Mouse (Mus musculus) limb, embryonic 11.5 days (tissue): Measurements from ENCODE around the gene Zfp324. TPM values are rescaled to one million over a fixed set of nuclear protein-coding genes. Genes with fewer than 3 reads are reported as not detected.
A peak's percentile ranks its signal among the peaks of the same experiment; 100 is the strongest.
"Not testable (repeated sequence)": the region's sequence is repeated elsewhere in the genome, so short reads cannot be mapped to it uniquely, and the experiment has no call there.

Source experiments
- ATAC-seq: fragments of 200-750 bp; cut with Nextera tagmentation; 2 replicates; pipeline ENCODE4 v1.8.0; 2017; ENCODE audit warnings: low read depth; ENCODE audit not compliant: insufficient number of reproducible peaks, low FRiP score, low TSS enrichment
- DNase-seq: peaks from one replicate; pipeline ENCODE4 v3.0.0-alpha.2; 2015; ENCODE audit warnings: low spot score
- H3K27ac ChIP-seq: fragments of 300-500 bp; sonication (generic); replicated peaks from 2 replicates; pipeline ENCODE4 v1.5.1; 2014; ENCODE audit warnings: low read depth, mild to moderate bottlenecking, low read length
- H3K27me3 ChIP-seq: fragments of 300-500 bp; sonication (generic); 2 replicates; pipeline ENCODE4 v1.6.1; 2014; ENCODE audit warnings: mild to moderate bottlenecking, low read length, mixed read lengths; ENCODE audit not compliant: control insufficient read depth, insufficient read depth
- H3K36me3 ChIP-seq: fragments of 300-500 bp; sonication (generic); 2 replicates; pipeline ENCODE4 v1.6.1; 2014; ENCODE audit warnings: mild to moderate bottlenecking, low read length, moderate library complexity, mixed read lengths; ENCODE audit not compliant: control insufficient read depth, insufficient read depth
- H3K4me1 ChIP-seq: fragments of 300-500 bp; sonication (generic); 2 replicates; pipeline ENCODE4 v1.6.1; 2014; ENCODE audit warnings: low read length, mixed read lengths; ENCODE audit not compliant: control insufficient read depth, insufficient read depth
- H3K4me2 ChIP-seq: fragments of 300-500 bp; sonication (generic); 2 replicates; pipeline ENCODE4 v1.6.1; 2014; ENCODE audit warnings: low read depth, mild to moderate bottlenecking, moderate library complexity; ENCODE audit not compliant: severe bottlenecking
- H3K4me3 ChIP-seq: fragments of 300-500 bp; sonication (generic); 2 replicates; pipeline ENCODE4 v1.5.1; 2014; ENCODE audit warnings: low read depth, low read length
- H3K9ac ChIP-seq: fragments of 300-500 bp; sonication (generic); 2 replicates; pipeline ENCODE4 v1.6.1; 2014; ENCODE audit warnings: mild to moderate bottlenecking, low read length
- H3K9me3 ChIP-seq: fragments of 300-500 bp; sonication (generic); 2 replicates; pipeline ENCODE4 v1.6.1; 2016; ENCODE audit warnings: low read length; ENCODE audit not compliant: control insufficient read depth
- WGBS: fragments of 180-500 bp; shearing (Covaris S2); extraction: QIAGEN DNeasy Blood & Tissue Kit; methylation state at CpG from one replicate; pipeline ENCODE4 v1.1.7; 2014; 5-methylcytosine and 5-hydroxymethylcytosine counted together
- polyA plus RNA-seq: library from polyadenylated mRNA; unstranded; fragments of >200 nt; fragmentation: Nextera tagmentation; extraction: Ambion mirVana; gene quantifications from 2 replicates; pipeline ENCODE4 v1.2.1, GENCODE M21; 2014

Gene Zfp324
- polyA plus RNA-seq, 1 experiment from 2014 or later: 8.2 TPM

- H3K27ac ChIP-seq: no peak overlapping the region
- 76% methylated on average over 4 of the region's 4 CpGs for WGBS
- no peak overlapping the region for H3K4me2 ChIP-seq
- DNase-seq: no peak
- peaks cover 3% of the 10 kb centered on the region; the same call in 1 of the 2 replicates for H3K9me3 ChIP-seq
- H3K36me3 ChIP-seq: no peaks in the 10 kb centered on the region
- no peaks in the 10 kb centered on the region for H3K4me1 ChIP-seq
- H3K27me3 ChIP-seq: peaks cover 3% of the 10 kb centered on the region; the same call in 1 of the 2 replicates
- no peak overlapping the region for H3K4me3 ChIP-seq
- H3K9ac ChIP-seq: no peak overlapping the region
- ATAC-seq: no peak
Measured at GRCm38 (mm10) chr7:12933615-12934140, 32.0 kb upstream of the Zfp324 start.

DNA sequence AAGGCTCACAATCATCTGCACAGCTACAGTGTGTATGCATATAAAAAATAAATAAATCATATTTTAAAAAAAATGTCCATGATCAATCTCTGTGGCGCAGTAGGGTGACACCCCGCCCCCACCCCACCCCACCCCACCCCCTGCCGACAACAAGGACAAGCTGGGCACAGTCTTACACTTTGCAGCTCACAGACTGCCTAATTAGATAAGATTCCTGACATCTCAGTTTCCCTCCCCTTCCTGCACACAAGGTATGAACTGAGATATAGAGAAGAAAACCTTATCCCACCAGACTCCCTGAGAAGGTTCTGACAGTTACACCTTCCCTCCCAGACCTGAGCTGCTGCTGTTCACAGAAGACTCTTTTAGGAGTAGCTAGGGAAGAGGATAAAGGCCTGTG lies 30.8 kb upstream of the Zfp324 start:
- ATAC-seq (no peak), DNase-seq (no peak)
- 74% methylated on average over 3 of the region's 3 CpGs for WGBS

GRCm38 (mm10) chr7:12937254-12937803 lies 28.3 kb upstream of the Zfp324 start:
- H3K27ac ChIP-seq, H3K4me2 ChIP-seq, ATAC-seq, H3K4me1 ChIP-seq, H3K27me3 ChIP-seq, H3K4me3 ChIP-seq, H3K9ac ChIP-seq, DNase-seq, H3K9me3 ChIP-seq, H3K36me3 ChIP-seq: not testable (repeated sequence)
- 91% methylated on average over 4 of the region's 4 CpGs for WGBS

More for the DNA sequence above, 30.8 kb upstream of the Zfp324 start:
- no peak overlapping the region for H3K4me2 ChIP-seq
- H3K27me3 ChIP-seq: no peaks in the 10 kb centered on the region
- H3K36me3 ChIP-seq: no peaks in the 10 kb centered on the region
- H3K4me1 ChIP-seq: no peaks in the 10 kb centered on the region
- no peak overlapping the region for H3K27ac ChIP-seq
- no peak overlapping the region for H3K9ac ChIP-seq
- H3K4me3 ChIP-seq: no peak overlapping the region
- H3K9me3 ChIP-seq: peaks cover 3% of the 10 kb centered on the region; the same call in 1 of the 2 replicates

GRCm38 (mm10) chr7:12940599-12940998 lies 25.0 kb upstream of the Zfp324 start:
- no peak overlapping the region for H3K4me2 ChIP-seq
- no peak overlapping the region for H3K4me3 ChIP-seq
- DNase-seq (no peak), ATAC-seq (no peak)
- H3K27ac ChIP-seq: no peak overlapping the region
- no peak overlapping the region; the same call in 1 of the 2 replicates for H3K9ac ChIP-seq
- H3K27me3 ChIP-seq: no peaks in the 10 kb centered on the region
- no peaks in the 10 kb centered on the region for H3K4me1 ChIP-seq
- no peaks in the 10 kb centered on the region for H3K36me3 ChIP-seq
- peaks cover 3% of the 10 kb centered on the region; the same call in 1 of the 2 replicates for H3K9me3 ChIP-seq
- 84% methylated on average over 4 of the region's 4 CpGs for WGBS

DNA sequence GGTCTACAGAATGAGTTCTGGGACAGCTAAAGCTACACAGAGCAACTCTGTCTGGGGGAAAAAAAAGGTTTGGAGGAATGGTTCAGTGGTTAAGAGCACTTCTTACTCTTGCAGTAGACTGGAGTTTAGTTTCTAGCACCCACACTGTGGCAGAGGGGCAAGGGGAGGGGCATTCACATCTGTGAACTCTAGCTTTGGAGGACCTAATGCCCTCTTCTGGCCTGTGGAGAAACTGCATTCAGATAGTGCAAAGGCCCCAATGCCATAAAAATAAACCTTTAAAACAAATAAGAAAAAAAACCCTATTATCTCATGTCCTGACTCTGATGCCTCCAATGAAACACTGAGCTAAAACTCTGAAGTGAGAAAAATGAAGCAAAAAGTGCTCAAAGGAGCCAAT lies 22.1 kb upstream of the Zfp324 start:
- no peak for DNase-seq

DNA sequence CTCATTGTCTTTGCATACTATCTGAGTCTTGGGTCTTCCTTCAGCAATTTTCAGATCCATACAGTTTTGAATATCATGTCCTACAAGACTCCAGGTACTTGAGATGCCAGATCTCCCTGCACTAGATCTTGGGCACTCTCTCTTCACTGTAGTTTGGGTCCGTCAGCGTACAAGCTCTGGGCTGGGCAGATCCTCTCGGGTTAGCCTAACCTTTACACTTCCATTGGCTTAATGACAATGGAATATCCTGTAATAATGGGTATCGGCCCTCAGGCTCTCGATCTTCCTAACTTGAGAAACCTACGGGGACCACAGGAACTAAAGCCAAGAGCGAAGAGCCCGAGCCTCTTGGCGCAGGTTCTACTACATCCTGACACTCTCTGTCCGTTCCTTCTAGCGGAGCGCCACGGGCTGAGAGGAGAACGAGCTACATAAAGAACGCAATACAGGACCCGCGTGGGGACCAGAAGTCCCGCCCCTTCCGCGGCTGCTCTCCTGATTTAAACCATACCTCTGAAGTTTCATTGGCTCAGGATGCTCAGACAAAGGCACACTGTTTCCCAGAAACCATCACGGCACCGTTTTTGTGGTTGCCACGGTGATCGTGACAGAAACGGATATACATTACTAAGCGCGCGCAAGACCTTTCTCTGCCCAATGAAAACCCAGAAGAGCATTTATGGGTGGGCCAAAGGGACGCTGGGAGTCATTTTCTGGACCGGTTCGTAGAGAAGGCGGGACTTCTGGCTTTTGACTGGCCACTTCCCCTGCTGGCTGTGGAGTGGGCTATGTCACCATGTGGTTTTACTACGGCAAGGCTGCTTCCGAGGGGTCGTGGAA lies 16.4 kb upstream of the Zfp324 start:
- H3K4me3 ChIP-seq: peak overlapping the region; percentile 36
- H3K4me2 ChIP-seq: peak overlapping the region; percentile 61
- H3K36me3 ChIP-seq: no peaks in the 10 kb centered on the region
- peak; percentile 94 for DNase-seq
- no peaks in the 10 kb centered on the region for H3K27me3 ChIP-seq
- H3K9me3 ChIP-seq: no peaks in the 10 kb centered on the region
- 10% methylated on average over 35 of the region's 35 CpGs for WGBS
- peak overlapping the region; percentile 81 for H3K27ac ChIP-seq
- H3K4me1 ChIP-seq: no peaks in the 10 kb centered on the region
- ATAC-seq: peak; percentile 98
- H3K9ac ChIP-seq: peak overlapping the region; percentile 72

More for the DNA sequence above, 22.1 kb upstream of the Zfp324 start:
- ATAC-seq: no peak
- no peaks in the 10 kb centered on the region for H3K27me3 ChIP-seq
- H3K4me1 ChIP-seq: no peaks in the 10 kb centered on the region
- no peak overlapping the region for H3K9ac ChIP-seq
- H3K27ac ChIP-seq: no peak overlapping the region
- H3K9me3 ChIP-seq: no peaks in the 10 kb centered on the region
- no peak overlapping the region for H3K4me3 ChIP-seq
- no peaks in the 10 kb centered on the region for H3K36me3 ChIP-seq
- no peak overlapping the region for H3K4me2 ChIP-seq

GRCm38 (mm10) chr7:12949872-12950229 lies 15.8 kb upstream of the Zfp324 start:
- Histone ChIP-seq H3K27ac (no peak overlapping the region; the same call in 1 of the 2 replicates), H3K9me3 (no peaks in the 10 kb centered on the region), H3K4me2 (peak overlapping the region; percentile 61), H3K4me3 (peak overlapping the region; percentile 36), H3K9ac (peak overlapping the region; percentile 57), H3K36me3 (no peaks in the 10 kb centered on the region), H3K4me1 (no peaks in the 10 kb centered on the region), H3K27me3 (no peaks in the 10 kb centered on the region)
- DNase-seq (no peak), ATAC-seq (no peak; the same call in 1 of the 2 replicates)
- WGBS: 5% methylated on average over 16 of the region's 16 CpGs

GRCm38 (mm10) chr7:12954896-12955295 lies 10.7 kb upstream of the Zfp324 start:
- no peak for ATAC-seq
- WGBS: 54% methylated on average over 3 of the region's 3 CpGs
- no peaks in the 10 kb centered on the region for H3K27me3 ChIP-seq

More at GRCm38 (mm10) chr7:12954896-12955295, 10.7 kb upstream of the Zfp324 start:
- Histone ChIP-seq H3K4me2 (no peak overlapping the region), H3K9me3 (no peaks in the 10 kb centered on the region), H3K27ac (no peak overlapping the region), H3K4me3 (no peak overlapping the region), H3K36me3 (no peaks in the 10 kb centered on the region), H3K4me1 (no peaks in the 10 kb centered on the region), H3K9ac (no peak overlapping the region)
- DNase-seq: no peak
